Mouse (Mus musculus) E14TG2a.4 (cell line): ENCODE results near the gene Antxr2.

ENCODE experiments used
- H3K27me3 ChIP-seq: 2 replicates; pipeline ENCODE4 v1.6.1; 2014; ENCODE audit warnings: low read length, control low read depth; ENCODE audit not compliant: insufficient read depth
- H3K36me3 ChIP-seq: 2 replicates; pipeline ENCODE4 v1.6.1; 2014; ENCODE audit warnings: low read length, control low read depth; ENCODE audit not compliant: insufficient read depth
- H3K4me1 ChIP-seq: replicated peaks from 2 replicates; pipeline ENCODE4 v1.6.1; 2014; ENCODE audit warnings: low read depth, low read length, control low read depth
- H3K4me3 ChIP-seq: replicated peaks from 2 replicates; pipeline ENCODE4 v1.5.1; 2014; ENCODE audit warnings: mild to moderate bottlenecking, low read length
- H3K9me3 ChIP-seq: 2 replicates; pipeline ENCODE4 v1.6.1; 2014; ENCODE audit warnings: low read length, control low read depth
- CTCF ChIP-seq: conservative IDR thresholded peaks from 2 replicates; pipeline ENCODE4 v1.5.1; 2014; ENCODE audit warnings: low read length
- NANOG ChIP-seq: IDR thresholded peaks from 2 replicates; pipeline ENCODE4 v1.6.1; 2014; ENCODE audit warnings: borderline replicate concordance, low read length, mixed read lengths
- POU5F1 ChIP-seq: IDR thresholded peaks from 2 replicates; pipeline ENCODE4 v1.6.1; 2014; ENCODE audit warnings: low read length, borderline replicate concordance

Gene Antxr2

DNA sequence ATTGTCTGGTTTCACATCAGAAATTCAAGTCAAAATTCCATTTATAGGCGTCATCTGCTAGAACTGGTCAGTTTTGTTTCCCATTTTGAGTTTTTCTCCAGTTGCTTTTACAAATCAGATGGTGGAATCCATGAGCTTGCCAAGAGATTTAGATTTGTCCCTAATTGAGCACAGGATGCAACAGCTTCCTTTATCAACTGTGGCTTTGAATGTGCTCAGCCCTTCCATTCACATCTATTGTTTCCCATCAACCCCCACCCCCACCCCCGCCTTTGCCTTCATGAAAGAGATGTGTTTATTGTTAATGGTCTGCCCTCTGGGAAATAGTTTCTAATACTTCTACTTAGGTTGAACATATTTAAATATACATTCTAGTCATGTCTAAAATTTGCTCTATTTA, 149.4 kb downstream of the Antxr2 start:
- no peak overlapping the region for H3K4me3 ChIP-seq
- H3K36me3 ChIP-seq = no peaks in the 10 kb centered on the region
- no peaks in the 10 kb centered on the region for H3K4me1 ChIP-seq
- H3K27me3 ChIP-seq = no peaks in the 10 kb centered on the region
- TF ChIP-seq POU5F1 (no peak), NANOG (no peak), CTCF (no peak)
- H3K9me3 ChIP-seq = no peaks in the 10 kb centered on the region

DNA sequence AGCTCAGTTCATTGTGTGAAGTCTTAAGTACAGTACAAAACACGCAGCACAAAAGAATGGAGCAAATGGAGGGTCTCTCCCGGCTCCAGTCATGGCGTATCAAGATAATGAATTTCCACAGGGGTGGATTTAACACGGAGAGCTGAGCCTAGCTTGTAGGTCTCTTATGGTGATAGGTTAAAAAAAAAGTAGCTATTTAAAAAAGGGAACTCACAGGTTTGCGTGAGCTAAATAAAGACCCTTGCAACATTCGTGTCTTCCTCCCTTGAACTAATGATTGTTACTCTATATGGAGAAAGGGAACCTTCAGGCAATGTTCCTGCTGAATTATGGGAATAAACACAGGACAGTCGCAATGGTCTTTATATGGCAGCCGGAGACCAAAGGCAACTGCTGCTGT, 150.7 kb downstream of the Antxr2 start:
- Histone ChIP-seq H3K27me3 (no peaks in the 10 kb centered on the region), H3K36me3 (no peaks in the 10 kb centered on the region), H3K9me3 (no peaks in the 10 kb centered on the region), H3K4me3 (no peak overlapping the region), H3K4me1 (no peaks in the 10 kb centered on the region)
- no peak for TF ChIP-seq NANOG

DNA sequence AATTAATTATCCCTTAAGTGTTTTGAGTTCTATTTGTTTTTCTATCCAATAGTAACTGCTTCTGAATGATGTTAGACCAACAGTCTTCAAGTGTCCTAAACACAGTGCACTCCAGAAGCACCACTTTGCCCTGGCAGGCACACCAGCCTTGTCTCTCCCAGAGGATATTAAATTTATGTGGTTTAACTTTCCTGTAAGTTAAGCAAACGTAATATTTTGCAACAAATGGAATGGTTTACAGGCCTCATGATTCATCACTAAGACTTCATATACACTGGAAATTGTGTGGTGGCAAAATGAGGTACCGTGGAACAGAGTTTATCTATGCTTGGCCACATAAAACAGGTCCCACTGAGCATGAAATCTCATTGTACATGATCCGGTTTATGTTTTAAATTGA, 152.0 kb downstream of the Antxr2 start:
- TF ChIP-seq NANOG (no peak), CTCF (no peak), POU5F1 (no peak)
- Histone ChIP-seq H3K4me3 (no peak overlapping the region), H3K4me1 (no peaks in the 10 kb centered on the region)

DNA sequence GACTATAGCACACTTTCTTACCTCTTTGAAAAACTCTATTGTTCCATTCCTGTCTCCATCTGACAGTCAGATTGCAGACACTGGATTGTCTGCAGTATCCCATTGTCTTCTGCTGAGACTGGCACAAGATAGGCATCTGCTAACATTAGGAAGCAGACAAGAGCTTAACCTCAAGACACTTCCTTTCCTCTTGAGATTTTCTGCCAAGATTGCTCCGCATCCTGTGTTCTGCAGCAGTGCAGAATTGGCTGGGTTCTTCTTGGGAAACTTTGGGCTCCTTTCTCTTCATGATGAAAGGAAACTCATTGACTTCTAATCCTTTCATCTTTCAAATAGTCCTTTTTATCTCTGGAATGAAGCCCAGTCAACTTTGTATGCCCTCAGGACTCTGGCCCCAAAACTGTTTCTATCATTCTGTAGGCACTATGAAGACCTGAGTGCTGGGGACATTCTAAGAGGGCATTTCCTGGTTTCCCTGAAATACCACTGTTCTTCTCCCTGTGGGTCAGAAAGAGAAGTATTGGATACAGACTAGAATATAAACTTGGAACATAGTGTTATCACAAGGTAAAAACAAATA, 152.5 kb downstream of the Antxr2 start:
- TF ChIP-seq NANOG (no peak), POU5F1 (no peak), CTCF (no peak)
- Histone ChIP-seq H3K36me3 (no peaks in the 10 kb centered on the region), H3K27me3 (no peaks in the 10 kb centered on the region), H3K4me3 (no peak overlapping the region), H3K4me1 (no peaks in the 10 kb centered on the region), H3K9me3 (no peaks in the 10 kb centered on the region)

More for the DNA sequence above, 152.0 kb downstream of the Antxr2 start:
- H3K36me3 ChIP-seq = no peaks in the 10 kb centered on the region
- no peaks in the 10 kb centered on the region for H3K27me3 ChIP-seq
- no peaks in the 10 kb centered on the region for H3K9me3 ChIP-seq

DNA sequence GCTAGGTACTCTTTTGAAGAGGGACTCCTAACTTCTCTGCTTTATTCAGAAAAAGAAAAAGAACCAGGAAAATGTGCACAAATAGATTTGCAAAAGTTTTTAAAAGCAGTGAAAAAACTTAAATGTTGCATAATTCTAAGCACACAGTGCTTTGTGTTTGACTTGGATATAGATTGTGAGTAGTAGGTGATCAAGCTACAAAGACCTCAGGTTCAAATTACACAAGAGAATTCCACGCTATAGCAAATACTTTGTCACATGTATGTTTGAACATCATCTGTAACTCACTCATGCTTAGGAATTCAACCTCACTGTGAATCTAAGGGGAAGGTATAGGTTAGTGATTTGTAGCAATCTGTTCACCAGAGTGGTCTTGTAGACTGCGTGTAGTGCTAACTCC, 153.9 kb downstream of the Antxr2 start:
- no peaks in the 10 kb centered on the region for H3K36me3 ChIP-seq

DNA sequence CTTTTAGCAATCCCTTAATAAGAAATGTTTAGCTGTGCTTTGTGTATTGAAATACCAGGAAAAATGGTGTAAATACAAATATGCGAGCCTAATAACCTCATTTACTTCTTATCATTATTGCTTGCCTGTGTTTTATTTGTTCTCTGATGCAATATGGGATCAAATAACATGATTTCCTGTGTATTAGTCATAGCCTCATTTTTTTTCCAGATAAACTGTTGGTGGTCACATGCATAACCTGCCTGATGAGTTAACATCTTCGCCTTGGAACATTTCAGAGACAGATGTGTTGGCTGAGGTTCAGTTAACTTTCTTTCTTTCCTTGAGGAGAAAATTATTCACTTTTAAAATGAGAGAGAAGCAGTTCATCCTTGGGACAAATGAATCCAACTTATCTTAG, 162.9 kb downstream of the Antxr2 start:
- Histone ChIP-seq H3K4me3 (no peak overlapping the region), H3K27me3 (no peaks in the 10 kb centered on the region), H3K4me1 (no peaks in the 10 kb centered on the region), H3K9me3 (no peaks in the 10 kb centered on the region), H3K36me3 (no peaks in the 10 kb centered on the region)
- TF ChIP-seq NANOG (no peak), POU5F1 (no peak), CTCF (no peak)

More for the DNA sequence above, 153.9 kb downstream of the Antxr2 start:
- Histone ChIP-seq H3K4me1 (no peaks in the 10 kb centered on the region), H3K4me3 (no peak overlapping the region), H3K9me3 (no peaks in the 10 kb centered on the region), H3K27me3 (no peaks in the 10 kb centered on the region)
- TF ChIP-seq NANOG = no peak
- TF ChIP-seq POU5F1 = no peak
- no peak for TF ChIP-seq CTCF

DNA sequence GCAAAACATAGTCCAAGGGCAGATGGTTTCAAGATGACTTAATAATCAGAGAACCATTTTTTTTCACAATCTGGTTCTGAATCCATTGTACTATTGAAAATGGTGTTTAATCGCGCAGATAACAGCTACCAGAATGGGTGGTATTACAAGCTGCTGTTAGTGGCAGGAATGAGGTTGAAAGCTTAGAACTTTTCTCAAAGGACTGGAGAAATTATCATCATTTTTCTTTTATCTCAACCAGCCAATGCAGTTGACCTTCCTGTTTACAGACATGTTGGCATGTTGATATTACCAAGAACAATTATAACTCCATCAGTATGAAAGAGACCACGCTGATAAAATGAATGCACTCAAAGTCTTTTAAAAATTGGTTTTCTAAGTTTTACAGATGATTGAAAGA, 163.9 kb downstream of the Antxr2 start:
- Histone ChIP-seq H3K9me3 (no peaks in the 10 kb centered on the region), H3K27me3 (no peaks in the 10 kb centered on the region), H3K36me3 (no peaks in the 10 kb centered on the region), H3K4me1 (no peaks in the 10 kb centered on the region), H3K4me3 (no peak overlapping the region)
- TF ChIP-seq CTCF = no peak
- TF ChIP-seq NANOG = no peak
- TF ChIP-seq POU5F1 = no peak

DNA sequence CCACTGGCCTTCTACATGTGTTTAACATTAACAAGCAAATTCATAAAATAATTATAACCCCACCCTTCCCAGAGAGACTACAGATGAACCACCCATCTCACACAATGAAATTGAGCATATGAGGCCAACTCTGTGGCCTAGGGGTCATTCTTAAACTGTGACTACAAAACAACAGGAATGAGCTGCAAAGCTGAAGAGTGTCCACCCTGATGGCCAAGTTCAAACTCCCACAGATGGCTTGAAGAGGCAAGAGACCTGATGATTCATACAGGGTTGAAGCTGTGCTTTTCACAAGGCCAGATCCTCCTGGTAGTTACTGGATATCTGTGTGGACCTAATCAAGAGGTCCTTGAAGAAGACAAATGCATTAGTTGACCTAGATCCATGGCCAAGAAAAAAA, 173.7 kb downstream of the Antxr2 start:
- Histone ChIP-seq H3K4me3 (no peak overlapping the region), H3K27me3 (no peaks in the 10 kb centered on the region), H3K4me1 (no peaks in the 10 kb centered on the region), H3K9me3 (no peaks in the 10 kb centered on the region), H3K36me3 (no peaks in the 10 kb centered on the region)
- TF ChIP-seq NANOG = no peak
- no peak for TF ChIP-seq POU5F1
- TF ChIP-seq CTCF = no peak

DNA sequence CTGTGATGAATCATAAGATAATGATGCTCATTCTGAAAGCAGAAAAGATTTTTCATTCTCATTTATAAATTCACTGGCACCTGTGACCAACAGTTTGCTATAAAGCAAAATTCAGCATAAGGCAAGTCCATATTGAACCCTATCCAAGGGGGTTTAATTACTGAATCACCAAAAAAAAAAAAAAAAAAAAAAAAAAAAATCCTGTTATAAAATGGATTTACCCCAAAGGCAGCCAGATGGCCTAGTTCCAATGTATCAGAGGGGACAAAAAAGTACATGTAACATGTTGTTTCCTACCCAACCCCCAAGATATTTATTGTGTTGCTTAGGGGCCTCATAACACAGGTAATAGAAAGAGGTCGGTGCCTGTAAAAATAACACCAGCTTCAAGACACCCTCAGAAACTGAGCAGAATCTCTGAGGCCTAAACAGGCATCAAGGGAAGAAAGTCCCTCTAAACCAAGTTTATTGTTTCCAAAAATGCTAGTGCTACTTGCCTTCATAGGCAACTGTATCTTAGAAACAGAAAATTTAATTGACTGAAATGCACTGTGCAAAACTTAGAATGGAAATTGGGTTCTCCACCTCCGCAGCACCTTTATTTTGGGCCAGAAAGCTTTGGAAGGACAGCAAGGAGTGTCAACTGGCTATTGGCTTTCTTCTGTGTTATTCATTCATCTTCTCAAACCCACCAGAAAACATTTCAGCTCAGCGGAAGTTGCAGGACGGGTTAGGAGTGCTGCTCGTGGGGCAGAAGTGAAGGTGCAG, 178.7 kb downstream of the Antxr2 start:
- H3K4me1 ChIP-seq = no peaks in the 10 kb centered on the region
- TF ChIP-seq POU5F1 (no peak), NANOG (no peak)
- H3K4me3 ChIP-seq = no peak overlapping the region
- no peaks in the 10 kb centered on the region for H3K27me3 ChIP-seq
- no peaks in the 10 kb centered on the region for H3K36me3 ChIP-seq
- H3K9me3 ChIP-seq = no peaks in the 10 kb centered on the region
